Mouse (Mus musculus) neural tube, embryonic 15.5 days (tissue): ENCODE data around the gene Mettl7a3. TPM values are rescaled to one million over a fixed set of nuclear protein-coding genes. Genes with fewer than 3 reads are reported as not detected.
"Not testable (repeated sequence)": the region's sequence is repeated elsewhere in the genome, so short reads cannot be mapped to it uniquely, and the experiment has no call there.

Experiments
- ATAC-seq: fragments of 200-750 bp; cut with Nextera tagmentation; 2 replicates; pipeline ENCODE4 v1.8.0; 2017; ENCODE audit warnings: mild to moderate bottlenecking, moderate TSS enrichment, moderate library complexity; ENCODE audit not compliant: low FRiP score
- H3K27ac ChIP-seq: fragments of 300-500 bp; sonication (generic); replicated peaks from 2 replicates; pipeline ENCODE4 v1.5.1; 2015; ENCODE audit warnings: mild to moderate bottlenecking, inconsistent platforms
- H3K27me3 ChIP-seq: fragments of 300-500 bp; sonication (generic); replicated peaks from 2 replicates; pipeline ENCODE4 v1.6.1; 2015; ENCODE audit warnings: inconsistent platforms
- H3K36me3 ChIP-seq: fragments of 300-500 bp; sonication (generic); 2 replicates; pipeline ENCODE4 v1.6.1; 2015; ENCODE audit warnings: inconsistent platforms
- H3K4me1 ChIP-seq: fragments of 300-500 bp; sonication (generic); 2 replicates; pipeline ENCODE4 v1.6.1; 2015; ENCODE audit warnings: inconsistent platforms
- H3K4me2 ChIP-seq: fragments of 300-500 bp; sonication (generic); 2 replicates; pipeline ENCODE4 v1.6.1; 2015; ENCODE audit warnings: inconsistent platforms, mild to moderate bottlenecking, moderate library complexity
- H3K4me3 ChIP-seq: fragments of 300-500 bp; sonication (generic); replicated peaks from 2 replicates; pipeline ENCODE4 v1.5.1; 2015; ENCODE audit warnings: mild to moderate bottlenecking, inconsistent platforms
- H3K9ac ChIP-seq: fragments of 300-500 bp; sonication (generic); replicated peaks from 2 replicates; pipeline ENCODE4 v1.6.1; 2015; ENCODE audit warnings: mild to moderate bottlenecking, inconsistent platforms
- H3K9me3 ChIP-seq: fragments of 300-500 bp; sonication (generic); replicated peaks from 2 replicates; pipeline ENCODE4 v1.6.1; 2016; ENCODE audit warnings: inconsistent platforms
- WGBS: fragments of 180-500 bp; shearing (Covaris S2); methylation state at CpG from one replicate; pipeline ENCODE4 v1.1.7; 2015; ENCODE audit warnings: mixed read lengths; 5-methylcytosine and 5-hydroxymethylcytosine counted together
- polyA plus RNA-seq: library from polyadenylated mRNA; unstranded; fragments of >200 nt; fragmentation: Nextera tagmentation; extraction: Ambion mirVana; gene quantifications from 2 replicates; pipeline ENCODE4 v1.2.1, GENCODE M21; 2015

Gene Mettl7a3
- polyA plus RNA-seq, 1 experiment from 2014 or later, result 0.64 TPM

DNA sequence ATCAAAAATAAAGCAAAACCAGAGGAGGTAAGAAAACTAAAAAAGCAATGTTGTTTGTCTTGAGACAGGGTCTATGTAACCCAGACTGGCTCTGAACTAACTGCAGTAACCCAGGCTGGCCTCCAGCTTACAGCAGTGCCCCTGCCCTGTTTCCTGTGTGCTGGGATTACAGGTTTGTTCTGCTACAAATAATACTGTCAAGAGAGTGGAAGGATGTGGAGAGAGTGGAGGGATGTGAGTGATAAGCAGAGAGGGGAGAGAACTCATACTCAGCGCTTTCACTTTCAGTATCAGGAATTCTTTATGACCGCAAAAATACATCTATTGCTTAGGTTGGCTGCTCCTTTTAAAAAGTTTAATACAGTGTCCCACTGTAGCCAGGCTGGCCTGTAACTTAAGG is 22.4 kb upstream of the Mettl7a3 start:
- Histone ChIP-seq H3K36me3 (no peaks in the 10 kb centered on the region; the same call in 1 of the 2 replicates), H3K4me1 (0 out of 2 replicates have a peak, but pooled peaks cover 4% of the 10 kb centered on the region), H3K4me3 (no peak overlapping the region), H3K27me3 (no peaks in the 10 kb centered on the region), H3K4me2 (no peak overlapping the region), H3K27ac (no peak overlapping the region), H3K9me3 (no peaks in the 10 kb centered on the region), H3K9ac (no peak overlapping the region)
- ATAC-seq, result no peak
- WGBS, result 93% methylated on average over 2 of the region's 2 CpGs

- Histone ChIP-seq H3K4me1 (0 out of 2 replicates have a peak, but pooled peaks cover 4% of the 10 kb centered on the region), H3K4me2 (no peak overlapping the region), H3K9ac (no peak overlapping the region), H3K4me3 (no peak overlapping the region), H3K36me3 (no peaks in the 10 kb centered on the region; the same call in 1 of the 2 replicates), H3K27me3 (no peaks in the 10 kb centered on the region), H3K27ac (no peak overlapping the region), H3K9me3 (no peaks in the 10 kb centered on the region)
- no peak for ATAC-seq
- WGBS, result 93% methylated on average over 5 of the region's 5 CpGs
These were observed 20.1 kb upstream of the Mettl7a3 start for GRCm38 (mm10) chr15:100314448-100315145.

- not testable (repeated sequence) for H3K27ac ChIP-seq, H3K9me3 ChIP-seq, ATAC-seq, H3K27me3 ChIP-seq, H3K4me3 ChIP-seq, H3K4me2 ChIP-seq, H3K36me3 ChIP-seq, H3K9ac ChIP-seq, H3K4me1 ChIP-seq
- WGBS, result 77% methylated on average over 4 of the region's 4 CpGs
These were observed 16.6 kb upstream of the Mettl7a3 start for GRCm38 (mm10) chr15:100318014-100318671.

DNA sequence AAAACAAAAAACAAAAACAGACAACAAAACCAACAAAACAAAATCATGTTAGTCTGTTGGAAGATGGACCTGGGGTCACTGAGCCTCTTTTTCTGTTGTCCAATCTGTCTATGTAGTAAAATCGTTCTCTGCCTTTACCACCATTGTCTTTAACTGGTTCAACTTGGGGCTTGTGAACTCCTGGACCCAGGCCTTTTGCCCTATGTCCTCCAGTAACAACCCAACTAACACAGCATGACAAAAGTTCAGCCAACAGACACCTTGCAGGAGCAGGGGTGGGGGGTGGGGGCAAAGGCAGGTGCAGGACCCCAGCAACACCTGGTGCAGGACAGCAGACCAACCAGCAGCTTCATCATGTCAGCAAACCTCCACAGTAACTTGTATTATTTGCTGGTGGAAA is 14.8 kb upstream of the Mettl7a3 start:
- ATAC-seq, result no peak
- no peaks in the 10 kb centered on the region for H3K36me3 ChIP-seq
- 77% methylated on average over 1 of the region's 1 CpGs for WGBS
- H3K27ac ChIP-seq, result no peak overlapping the region
- no peak overlapping the region for H3K4me2 ChIP-seq
- no peaks in the 10 kb centered on the region for H3K4me1 ChIP-seq
- no peak overlapping the region for H3K4me3 ChIP-seq
- no peaks in the 10 kb centered on the region for H3K9me3 ChIP-seq
- no peak overlapping the region for H3K9ac ChIP-seq
- no peaks in the 10 kb centered on the region for H3K27me3 ChIP-seq

DNA sequence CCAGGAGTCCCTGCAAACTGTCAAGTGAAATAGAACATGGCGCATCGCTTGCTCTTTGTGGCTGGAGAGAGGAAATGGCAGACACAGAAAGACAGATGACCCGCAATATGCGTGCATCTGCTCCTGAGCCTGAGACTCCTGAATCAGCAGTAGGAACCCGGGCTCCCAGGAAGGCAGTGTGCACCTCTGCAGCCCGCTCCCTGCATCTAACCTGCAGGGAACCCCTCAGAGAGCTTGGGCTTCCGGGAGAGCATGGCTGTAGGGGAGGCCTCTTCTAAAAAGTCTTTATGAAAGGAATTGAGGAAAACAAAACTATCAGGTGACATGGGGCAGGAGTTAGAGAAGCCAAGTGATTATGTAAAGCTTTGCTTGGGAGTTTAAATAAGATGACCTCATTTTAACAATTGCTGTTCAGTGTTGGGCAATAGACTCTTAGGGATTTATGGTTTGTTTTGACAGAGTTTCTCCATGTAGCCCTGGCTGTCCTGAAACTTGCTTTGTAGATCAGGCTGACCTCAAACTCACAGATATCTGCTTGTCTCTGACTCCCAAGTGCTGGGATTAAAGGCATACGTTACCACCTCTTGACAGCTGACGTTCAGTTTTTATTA is 14.3 kb upstream of the Mettl7a3 start:
- ATAC-seq, result no peak
- H3K27me3 ChIP-seq, result no peaks in the 10 kb centered on the region
- H3K4me3 ChIP-seq, result no peak overlapping the region
- no peak overlapping the region for H3K9ac ChIP-seq
- H3K36me3 ChIP-seq, result no peaks in the 10 kb centered on the region
- H3K27ac ChIP-seq, result no peak overlapping the region
- H3K9me3 ChIP-seq, result no peaks in the 10 kb centered on the region
- 76% methylated on average over 9 of the region's 9 CpGs for WGBS
- H3K4me2 ChIP-seq, result no peak overlapping the region
- no peaks in the 10 kb centered on the region for H3K4me1 ChIP-seq

- H3K36me3 ChIP-seq, result no peaks in the 10 kb centered on the region
- WGBS, result 44% methylated on average over 5 of the region's 5 CpGs
- no peaks in the 10 kb centered on the region for H3K27me3 ChIP-seq
- ATAC-seq, result no peak
- no peak overlapping the region for H3K4me3 ChIP-seq
- no peaks in the 10 kb centered on the region for H3K9me3 ChIP-seq
- no peak overlapping the region for H3K4me2 ChIP-seq
- H3K4me1 ChIP-seq, result no peaks in the 10 kb centered on the region
- H3K9ac ChIP-seq, result 0 out of 2 replicates have a peak overlapping the region, but pooled peaks have one; percentile 7
- H3K27ac ChIP-seq, result no peak overlapping the region
These were observed 13.6 kb upstream of the Mettl7a3 start for GRCm38 (mm10) chr15:100321134-100321533.

DNA sequence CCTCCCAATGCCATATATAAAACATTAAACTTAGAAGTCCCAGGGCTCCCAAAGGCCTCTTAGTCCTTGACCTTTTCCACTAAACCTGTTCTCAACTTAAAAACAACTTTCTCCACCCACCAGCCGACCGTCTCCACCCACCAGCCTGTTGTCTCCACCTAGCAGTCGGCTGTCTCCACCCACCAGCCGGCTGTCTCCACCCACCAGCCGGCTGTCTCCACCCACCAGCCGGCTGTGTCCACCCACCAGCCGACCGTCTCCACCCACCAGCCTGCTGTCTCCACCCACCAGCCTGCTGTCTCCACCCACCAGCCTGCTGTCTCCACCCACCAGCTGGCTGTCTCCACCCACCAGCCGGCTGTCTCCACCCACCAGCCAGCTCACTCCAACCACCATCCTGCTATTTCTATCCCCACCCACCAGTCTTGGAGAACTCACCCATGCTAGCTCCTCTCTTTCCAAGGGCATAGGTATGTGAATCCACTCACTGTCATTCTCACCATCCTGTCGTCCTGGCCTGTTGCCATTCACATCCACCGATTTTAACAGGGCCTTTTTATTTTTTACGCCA is 10.6 kb upstream of the Mettl7a3 start:
- no peak overlapping the region for H3K27ac ChIP-seq
- ATAC-seq, result no peak
- H3K27me3 ChIP-seq, result no peaks in the 10 kb centered on the region
- WGBS, result 70% methylated on average over 12 of the region's 12 CpGs
- H3K4me3 ChIP-seq, result no peak overlapping the region
- H3K4me1 ChIP-seq, result peaks cover 2% of the 10 kb centered on the region
- no peak overlapping the region for H3K9ac ChIP-seq
- H3K9me3 ChIP-seq, result no peaks in the 10 kb centered on the region
- H3K4me2 ChIP-seq, result no peak overlapping the region
- H3K36me3 ChIP-seq, result no peaks in the 10 kb centered on the region

DNA sequence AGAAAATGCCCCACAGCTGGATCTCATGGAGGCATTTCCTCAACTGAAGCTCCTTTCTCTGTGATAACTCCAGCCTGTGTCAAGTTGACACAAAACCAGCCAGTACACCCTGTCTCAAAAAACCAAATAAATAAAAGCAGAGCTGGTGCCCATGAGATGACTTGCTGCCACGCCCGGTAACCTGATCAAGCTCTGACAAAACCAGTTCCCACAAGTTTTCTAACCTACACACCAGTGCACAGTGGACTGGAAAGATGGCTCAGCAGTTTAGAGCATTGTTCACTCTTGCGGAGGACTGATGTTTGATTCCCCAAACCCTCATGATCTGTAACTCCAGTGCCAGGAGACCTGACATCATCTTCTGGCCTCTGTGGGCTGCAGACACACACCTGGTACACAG is 9.5 kb upstream of the Mettl7a3 start:
- Histone ChIP-seq H3K4me3 (no peak overlapping the region), H3K9ac (no peak overlapping the region), H3K27ac (no peak overlapping the region), H3K4me1 (peaks cover 7% of the 10 kb centered on the region), H3K36me3 (no peaks in the 10 kb centered on the region), H3K27me3 (no peaks in the 10 kb centered on the region), H3K4me2 (no peak overlapping the region), H3K9me3 (no peaks in the 10 kb centered on the region)
- WGBS, result 92% methylated on average over 3 of the region's 3 CpGs
- no peak for ATAC-seq

- not testable (repeated sequence) for H3K4me2 ChIP-seq, H3K27ac ChIP-seq, H3K36me3 ChIP-seq, ATAC-seq, H3K27me3 ChIP-seq, H3K9ac ChIP-seq, H3K9me3 ChIP-seq, H3K4me3 ChIP-seq
- H3K4me1 ChIP-seq, result peaks cover 13% of the 10 kb centered on the region
- 64% methylated on average over 4 of the region's 4 CpGs for WGBS
These were observed 6.6 kb upstream of the Mettl7a3 start for GRCm38 (mm10) chr15:100328089-100328488.

DNA sequence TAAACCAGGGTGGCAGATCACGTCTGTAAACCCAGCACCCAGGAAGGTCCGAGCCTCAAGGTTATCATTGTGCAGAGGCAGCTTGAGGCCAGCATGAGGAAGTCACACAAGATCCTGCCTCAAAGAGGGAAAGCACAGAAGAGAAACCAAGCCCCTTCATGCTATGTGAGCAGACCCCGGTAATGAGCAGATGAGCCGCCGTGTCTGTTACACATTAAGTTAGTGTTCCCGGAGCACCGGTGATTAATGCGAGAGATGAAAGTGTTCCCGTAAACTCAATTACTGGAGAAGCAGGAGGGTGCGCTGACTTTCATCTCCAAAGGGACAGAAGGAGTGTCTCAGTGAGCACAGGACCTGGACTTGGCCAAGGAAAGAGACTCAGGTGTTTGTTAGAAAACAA is 5.4 kb upstream of the Mettl7a3 start:
- not testable (repeated sequence) for ATAC-seq, H3K27ac ChIP-seq, H3K9me3 ChIP-seq, H3K9ac ChIP-seq, H3K4me2 ChIP-seq, H3K4me3 ChIP-seq, H3K27me3 ChIP-seq, H3K36me3 ChIP-seq
- 28% methylated on average over 10 of the region's 10 CpGs for WGBS
- H3K4me1 ChIP-seq, result peaks cover 13% of the 10 kb centered on the region

DNA sequence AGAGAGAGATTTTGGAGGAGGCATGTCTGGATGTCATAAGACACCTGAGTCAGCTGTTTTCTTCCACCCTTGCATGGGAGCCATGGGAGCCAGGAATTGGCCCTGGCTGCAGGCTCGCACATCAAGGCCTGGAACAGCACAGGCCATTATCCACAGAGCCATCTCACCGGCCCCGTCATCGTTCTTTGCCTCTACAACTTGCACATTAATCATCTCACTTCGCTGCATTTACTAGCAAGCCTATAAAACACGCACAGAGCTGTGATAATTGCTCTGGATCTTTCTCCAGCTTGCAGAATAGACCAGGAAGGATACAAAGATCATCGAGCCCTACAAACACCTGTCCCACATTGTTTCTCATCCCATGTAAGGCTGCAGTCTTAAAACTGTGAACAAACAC is 4.0 kb upstream of the Mettl7a3 start:
- H3K9ac ChIP-seq, result no peak overlapping the region
- H3K4me3 ChIP-seq, result no peak overlapping the region
- no peak for ATAC-seq
- H3K4me1 ChIP-seq, result peaks cover 13% of the 10 kb centered on the region
- H3K9me3 ChIP-seq, result no peaks in the 10 kb centered on the region
- no peaks in the 10 kb centered on the region for H3K27me3 ChIP-seq
- no peak overlapping the region for H3K4me2 ChIP-seq
- H3K36me3 ChIP-seq, result no peaks in the 10 kb centered on the region
- 34% methylated on average over 7 of the region's 7 CpGs for WGBS
- peak overlapping the region; percentile 45; the same call in 1 of the 2 replicates for H3K27ac ChIP-seq
